Comparison of ENCODE assay signal across 32 mouse cellular contexts in genomic region chr17:36244031-36244430, GRCm38 (mm10). TPM values are rescaled to one million over a fixed set of nuclear protein-coding genes. Genes with fewer than 3 reads are reported as not detected.
A peak's percentile ranks its signal among the peaks of the same experiment; 100 is the strongest.
DNase-seq lines count a peak whose midpoint lies in the region; ATAC-seq and TF ChIP-seq lines count a peak whose summit lies in the region.
"Had no signal": no experiment of that assay in that cellular context is flagged by ENCODE, and none has a peak within 500 bp of the region (broad histone marks: within the 10 kb centered on the region; RNA-seq: fewer than 3 reads in every experiment).

No protein-coding gene starts in this region.

- H3K9ac ChIP-seq in lung, postnatal 0 days (replicated peaks; ENCODE audit: low read depth) = no peak overlapping the region
- H3K9ac ChIP-seq: embryonic facial prominence, embryonic 15.5 days; heart, embryonic 15.5 days; hindbrain, embryonic 14.5 days had no signal

- no peak for ATAC-seq in lung, postnatal 0 days
- no peak for ATAC-seq in erythroid progenitor cell, adult 5-6 weeks (replicated peaks; ENCODE audit: low FRiP score, poor library complexity, severe bottlenecking)
- ATAC-seq: forebrain, embryonic 16.5 days had no signal

- no peak overlapping the region for H3K4me2 ChIP-seq in lung, postnatal 0 days (replicated peaks; ENCODE audit: low read depth, low read length)
- H3K4me2 ChIP-seq: embryonic facial prominence, embryonic 15.5 days; heart, embryonic 11.5 days; heart, embryonic 15.5 days; hindbrain, embryonic 14.5 days had no signal

- intact Hi-C loops in heart, postnatal 14 days (cut with DNase I) = no loop called here

- TF ChIP-seq CTCF in lung, postnatal 0 days (IDR thresholded peaks at IDR 0.05) = peak; percentile 32; the same call in 1 of the 2 replicates

- TF ChIP-seq EP300 in lung, postnatal 0 days (IDR thresholded peaks at IDR 0.05) = no peak

- H3K9me3 ChIP-seq in heart, embryonic 10.5 days = no peaks in the 10 kb centered on the region
- no peaks in the 10 kb centered on the region for H3K9me3 ChIP-seq in lung, postnatal 0 days (ENCODE audit: low read length)
- H3K9me3 ChIP-seq: embryonic facial prominence, embryonic 15.5 days; heart, embryonic 15.5 days; hindbrain, embryonic 10.5 days had no signal

- H3K4me1 ChIP-seq in heart, embryonic 10.5 days = peaks cover 11% of the 10 kb centered on the region; the same call in 1 of the 2 replicates
- no peaks in the 10 kb centered on the region for H3K4me1 ChIP-seq in lung, postnatal 0 days (ENCODE audit: insufficient read depth, low read depth, low read length)

- H3K4me3 ChIP-seq in heart, embryonic 10.5 days = no peak overlapping the region
- H3K4me3 ChIP-seq in lung, postnatal 0 days (ENCODE audit: low read depth, low read length) = no peak overlapping the region
- H3K4me3 ChIP-seq: embryonic facial prominence, embryonic 15.5 days; erythroblast, embryonic 14.5 days; heart, embryonic 15.5 days; hindbrain, embryonic 10.5 days had no signal

- WGBS in heart, embryonic 10.5 days = 22% methylated on average over 5 of the region's 5 CpGs
- 33% methylated on average over 5 of the region's 5 CpGs for WGBS in lung, postnatal 0 days

- no peaks in the 10 kb centered on the region for H3K36me3 ChIP-seq in heart, embryonic 10.5 days
- H3K36me3 ChIP-seq in lung, postnatal 0 days (ENCODE audit: insufficient read depth, low read length) = no peaks in the 10 kb centered on the region
- H3K36me3 ChIP-seq: embryonic facial prominence, embryonic 15.5 days; heart, embryonic 15.5 days; hindbrain, embryonic 10.5 days had no signal

- no peak overlapping the region for H3K27ac ChIP-seq in heart, embryonic 10.5 days
- H3K27ac ChIP-seq in lung, postnatal 0 days (ENCODE audit: low read length) = no peak overlapping the region
- H3K27ac ChIP-seq: embryonic facial prominence, embryonic 15.5 days; heart, embryonic 15.5 days; hindbrain, embryonic 10.5 days; hindbrain, embryonic 14.5 days had no signal

- peaks cover 22% of the 10 kb centered on the region for H3K27me3 ChIP-seq in heart, embryonic 10.5 days (ENCODE audit: insufficient read depth, poor library complexity, severe bottlenecking)
- H3K27me3 ChIP-seq in lung, postnatal 0 days (replicated peaks; ENCODE audit: insufficient read depth, low read length) = no peaks in the 10 kb centered on the region

- peak; percentile 11 for DNase-seq in heart, embryonic 10.5 days (ENCODE audit: low spot score)
- DNase-seq in heart, postnatal 14 days = no peak
- no peak for DNase-seq in lung, postnatal 0 days (ENCODE audit: low spot score)
- no peak for DNase-seq in lung, postnatal 10 days
- peak; percentile 1 for DNase-seq in 3T3-L1 (ENCODE audit: low read depth, low spot score)
- peak; percentile 92 for DNase-seq in R1 (ENCODE audit: low read depth, low spot score)
- DNase-seq in right cerebral cortex, adult 2 months (ENCODE audit: low spot score in 2 of 2) = no peak
- DNase-seq: adrenal gland, postnatal 10 days; cerebellum, adult 11 months; cerebellum, adult 8-10 months; cerebellum, postnatal 14 days; embryo, embryonic 11 days; gastrocnemius, postnatal 10 days; heart, adult 18-20 months had no signal

RNA-seq across cellular contexts. Expression of gene Rpp21, which starts 13.8 kb away (rescaled TPM):
- 106 and 108 TPM in 2 replicates for polyA plus RNA-seq in heart, embryonic 10.5 days (2016; fragmentation: Nextera tagmentation; extraction: Ambion mirVana)
- 10 to 100 TPM; 33.1 to 34.2 TPM for total RNA-seq in heart, postnatal 14 days (2021)
- 129 and 146 TPM in 2 replicates for polyA plus RNA-seq in lung, postnatal 0 days (2015; fragmentation: Nextera tagmentation; extraction: Ambion mirVana)
- total RNA-seq in erythroid progenitor cell, adult 5-6 weeks (2015; ENCODE audit: low replicate concordance) = 63.7 and 66.0 TPM in 2 replicates
- 11.8 TPM in 2 replicates for total RNA-seq in erythroid progenitor cell, adult 5-6 weeks (2017; ENCODE audit: low replicate concordance)

RNA-seq across cellular contexts. Expression of gene Trim39, which starts 28.0 kb away (rescaled TPM):
- polyA plus RNA-seq in heart, embryonic 10.5 days (2016; fragmentation: Nextera tagmentation; extraction: Ambion mirVana) = 11.7 and 13.7 TPM in 2 replicates
- total RNA-seq in heart, postnatal 14 days (2021) = 1 to 10 TPM; 7.7 to 7.9 TPM
- 9.2 and 10.4 TPM in 2 replicates for polyA plus RNA-seq in lung, postnatal 0 days (2015; fragmentation: Nextera tagmentation; extraction: Ambion mirVana)
- 25.6 and 29.9 TPM in 2 replicates for total RNA-seq in erythroid progenitor cell, adult 5-6 weeks (2015; ENCODE audit: low replicate concordance)
- total RNA-seq in erythroid progenitor cell, adult 5-6 weeks (2017; ENCODE audit: low replicate concordance) = 37.4 and 40.9 TPM in 2 replicates

RNA-seq across cellular contexts. Expression of gene H2-M10.2, which starts 42.3 kb away (rescaled TPM):
- polyA plus RNA-seq in heart, embryonic 10.5 days (2016; fragmentation: Nextera tagmentation; extraction: Ambion mirVana) = not detected in 2 replicates
- not detected for total RNA-seq in heart, postnatal 14 days (2021)
- polyA plus RNA-seq in lung, postnatal 0 days (2015; fragmentation: Nextera tagmentation; extraction: Ambion mirVana) = not detected in 2 replicates
- total RNA-seq in erythroid progenitor cell, adult 5-6 weeks (2015; ENCODE audit: low replicate concordance) = not detected in 2 replicates
- total RNA-seq in erythroid progenitor cell, adult 5-6 weeks (2017; ENCODE audit: low replicate concordance) = not detected in 2 replicates
- total RNA-seq: adrenal gland, postnatal 10 days; adrenal gland, postnatal 4 days; common myeloid progenitor, adult 5-6 weeks; ES-E14; gastrocnemius, postnatal 10 days; gastrocnemius, postnatal 4 days; heart, adult 18-20 months; heart, postnatal 25 days had no signal
- polyA plus RNA-seq: brain, embryonic 14.5 days; embryonic facial prominence, embryonic 11.5 days; embryonic facial prominence, embryonic 15.5 days; erythroblast, embryonic 14.5 days; frontal cortex, adult 2 months; heart, embryonic 11.5 days; heart, embryonic 15.5 days had no signal

RNA-seq across cellular contexts. Expression of gene H2-T3, which starts 53.9 kb away (rescaled TPM):
- not detected in 2 replicates for polyA plus RNA-seq in heart, embryonic 10.5 days (2016; fragmentation: Nextera tagmentation; extraction: Ambion mirVana)
- total RNA-seq in heart, postnatal 14 days (2021) = 1 to 10 TPM in 1 of 2 experiments, under 1 TPM in 1; 0.31 to 3.1 TPM
- 0.12 TPM in 2 replicates for polyA plus RNA-seq in lung, postnatal 0 days (2015; fragmentation: Nextera tagmentation; extraction: Ambion mirVana)
- total RNA-seq in erythroid progenitor cell, adult 5-6 weeks (2015; ENCODE audit: low replicate concordance) = not detected in 2 replicates
- not detected in 2 replicates for total RNA-seq in erythroid progenitor cell, adult 5-6 weeks (2017; ENCODE audit: low replicate concordance)
- total RNA-seq: adrenal gland, postnatal 10 days; adrenal gland, postnatal 4 days; CH12.LX; common myeloid progenitor, adult 5-6 weeks; gastrocnemius, postnatal 10 days; heart, adult 18-20 months; heart, postnatal 25 days had no signal
- polyA plus RNA-seq: brain, embryonic 14.5 days; embryonic facial prominence, embryonic 11.5 days; embryonic facial prominence, embryonic 15.5 days; erythroblast, embryonic 14.5 days; forebrain, embryonic 11.5 days; forebrain, embryonic 16.5 days; frontal cortex, adult 2 months; heart, embryonic 11.5 days; heart, embryonic 15.5 days; hindbrain, embryonic 10.5 days; hindbrain, embryonic 14.5 days had no signal

Comparison
In these comparisons a context has a peak if more than half of its experiments do, and no peak if none do; other contexts are left out.
1. DNase-seq: peak in heart, embryonic 10.5 days (single experiment), 3T3-L1 (single experiment) and R1 (single experiment); none in heart, postnatal 14 days (0 of 2), lung, postnatal 0 days (single experiment), lung, postnatal 10 days (single experiment) and right cerebral cortex, adult 2 months (0 of 2).